ENCODE assay signal across 23 mouse cellular contexts in the genomic region with DNA sequence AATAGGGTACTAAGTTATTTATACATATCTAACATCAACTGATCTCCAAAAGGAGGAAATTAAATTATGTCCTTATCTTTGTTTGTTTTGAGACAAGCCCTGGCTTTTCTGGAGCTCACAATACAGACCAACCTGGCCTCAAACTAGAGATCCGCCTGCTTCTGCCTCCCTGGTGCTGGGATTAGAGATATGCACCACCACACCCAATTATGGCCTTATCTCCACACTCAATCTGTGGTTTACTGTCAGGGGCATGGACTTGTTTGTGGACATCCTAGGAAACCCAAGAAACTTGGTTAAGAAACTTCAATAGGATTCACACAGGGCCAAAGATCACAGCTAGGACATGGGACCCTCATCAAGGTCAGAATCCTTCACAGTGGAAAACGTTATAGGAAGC. TPM values are rescaled to one million over a fixed set of nuclear protein-coding genes. Genes with fewer than 3 reads are reported as not detected.
DNase-seq lines count a peak whose midpoint lies in the region; ATAC-seq and TF ChIP-seq lines count a peak whose summit lies in the region.
"Had no signal": no experiment of that assay in that cellular context is flagged by ENCODE, and none has a peak within 500 bp of the region (broad histone marks: within the 10 kb centered on the region; RNA-seq: fewer than 3 reads in every experiment).

No protein-coding gene starts in this region.

- no peak overlapping the region for H3K4me3 ChIP-seq in liver, embryonic 14.5 days (ENCODE audit: insufficient read depth in 1 of 2, low read depth in 2 of 2, low read length in 2 of 2)
- H3K4me3 ChIP-seq in intestine, embryonic 15.5 days (replicated peaks) = no peak overlapping the region
- H3K4me3 ChIP-seq: embryonic facial prominence, embryonic 15.5 days; forebrain, embryonic 12.5 days; heart, embryonic 12.5 days; hindbrain, embryonic 10.5 days had no signal

- H3K9ac ChIP-seq in liver, embryonic 14.5 days (replicated peaks) = no peak overlapping the region
- no peak overlapping the region for H3K9ac ChIP-seq in intestine, embryonic 15.5 days
- H3K9ac ChIP-seq: embryonic facial prominence, embryonic 15.5 days; forebrain, embryonic 12.5 days; heart, embryonic 12.5 days; hindbrain, embryonic 14.5 days had no signal

- no peak for TF ChIP-seq CTCF in liver, embryonic 14.5 days (IDR thresholded peaks at IDR 0.05; ENCODE audit: low read depth)

- 59% methylated on average over 2 of the region's 2 CpGs for WGBS in liver, embryonic 14.5 days (ENCODE audit: insufficient replicate concordance)
- WGBS in intestine, embryonic 15.5 days = 83% methylated on average over 2 of the region's 2 CpGs

- peaks cover 23 to 37% of the 10 kb centered on the region in 2 experiments for H3K4me1 ChIP-seq in liver, embryonic 14.5 days (replicated peaks; ENCODE audit: control insufficient read depth in 2 of 2, insufficient read depth in 2 of 2, low read length in 1 of 2)
- H3K4me1 ChIP-seq in intestine, embryonic 15.5 days (replicated peaks) = no peaks in the 10 kb centered on the region
- H3K4me1 ChIP-seq: embryonic facial prominence, embryonic 15.5 days; forebrain, embryonic 12.5 days; hindbrain, embryonic 10.5 days had no signal

- no peaks in the 10 kb centered on the region for H3K9me3 ChIP-seq in liver, embryonic 14.5 days (ENCODE audit: control insufficient read depth, low read length)
- no peaks in the 10 kb centered on the region for H3K9me3 ChIP-seq in intestine, embryonic 15.5 days
- H3K9me3 ChIP-seq: embryonic facial prominence, embryonic 15.5 days; forebrain, embryonic 12.5 days; heart, embryonic 12.5 days; hindbrain, embryonic 10.5 days had no signal

- H3K27ac ChIP-seq in liver, embryonic 14.5 days = 0 out of 2 replicates have a peak overlapping the region, but pooled peaks have one; percentile 9
- no peak overlapping the region for H3K27ac ChIP-seq in intestine, embryonic 15.5 days
- H3K27ac ChIP-seq: embryonic facial prominence, embryonic 15.5 days; forebrain, embryonic 12.5 days; hindbrain, embryonic 10.5 days; hindbrain, embryonic 14.5 days had no signal

- H3K36me3 ChIP-seq in liver, embryonic 14.5 days (replicated peaks; ENCODE audit: control insufficient read depth, insufficient read depth, low read depth) = no peaks in the 10 kb centered on the region
- no peaks in the 10 kb centered on the region for H3K36me3 ChIP-seq in intestine, embryonic 15.5 days
- H3K36me3 ChIP-seq: embryonic facial prominence, embryonic 15.5 days; forebrain, embryonic 12.5 days; heart, embryonic 12.5 days; hindbrain, embryonic 10.5 days had no signal

- TF ChIP-seq EP300 in liver, embryonic 14.5 days (IDR thresholded peaks at IDR 0.05; ENCODE audit: low read depth) = peak; percentile 85

- peak; percentile 50 for ATAC-seq in erythroid progenitor cell, adult 5-6 weeks (replicated peaks; ENCODE audit: low FRiP score, poor library complexity, severe bottlenecking)
- peak; percentile 26; the same call in 1 of the 2 replicates for ATAC-seq in liver, embryonic 14.5 days (ENCODE audit: insufficient read depth)
- ATAC-seq in intestine, embryonic 15.5 days = no peak
- ATAC-seq: activated CD4-positive, CD25-positive, alpha-beta regulatory T cell, adult 4 months; Patski had no signal

- DNase-seq in retina, embryonic 14.5 days (ENCODE audit: low spot score) = peak; percentile 0
- DNase-seq in retina, postnatal 1 day = no peak
- peak; percentile 57 to 70 (median 61) for DNase-seq in liver, embryonic 14.5 days (ENCODE audit: low read depth in 3 of 3, low spot score in 3 of 3)
- DNase-seq in frontal cortex, postnatal 10 days (ENCODE audit: low spot score in 2 of 2) = no peak

- H3K4me2 ChIP-seq in liver, embryonic 14.5 days (ENCODE audit: low read depth) = peak overlapping the region; percentile 6
- H3K4me2 ChIP-seq in intestine, embryonic 15.5 days (replicated peaks) = no peak overlapping the region
- H3K4me2 ChIP-seq: embryonic facial prominence, embryonic 15.5 days; forebrain, embryonic 12.5 days; heart, embryonic 12.5 days; hindbrain, embryonic 14.5 days had no signal

- H3K27me3 ChIP-seq in liver, embryonic 14.5 days (ENCODE audit: control insufficient read depth, insufficient read depth, low read length) = no peaks in the 10 kb centered on the region
- no peaks in the 10 kb centered on the region for H3K27me3 ChIP-seq in intestine, embryonic 15.5 days (replicated peaks)
- H3K27me3 ChIP-seq: embryonic facial prominence, embryonic 15.5 days; forebrain, embryonic 12.5 days had no signal

RNA-seq across cellular contexts. Expression of gene Fam205c, which starts 3.6 kb away (rescaled TPM):
- total RNA-seq in erythroid progenitor cell, adult 5-6 weeks (2015; ENCODE audit: low replicate concordance) = not detected in 2 replicates
- total RNA-seq in erythroid progenitor cell, adult 5-6 weeks (2017; ENCODE audit: low replicate concordance) = not detected in 2 replicates
- polyA plus RNA-seq in liver, embryonic 14.5 days (2012; rRNA removed) = 0.06 and 0.07 TPM in 2 replicates
- polyA plus RNA-seq in liver, embryonic 14.5 days (2014; fragmentation: Nextera tagmentation; extraction: Ambion mirVana) = 0.15 and 0.30 TPM in 2 replicates
- polyA plus RNA-seq in intestine, embryonic 15.5 days (2015; fragmentation: Nextera tagmentation; extraction: Ambion mirVana) = 0.30 and 0.60 TPM in 2 replicates
- total RNA-seq: adrenal gland, postnatal 25 days; CH12.LX; common myeloid progenitor, adult 5-6 weeks had no signal
- polyA plus RNA-seq: activated CD4-positive, CD25-positive, alpha-beta regulatory T cell, adult 4 months; adrenal gland, adult 2 months; embryonic facial prominence, embryonic 11.5 days; Patski had no signal

RNA-seq across cellular contexts. Expression of gene Gm12394, which starts 21.1 kb away (rescaled TPM):
- total RNA-seq in erythroid progenitor cell, adult 5-6 weeks (2015; ENCODE audit: low replicate concordance) = not detected in 2 replicates
- total RNA-seq in erythroid progenitor cell, adult 5-6 weeks (2017; ENCODE audit: low replicate concordance) = not detected in 2 replicates
- polyA plus RNA-seq in liver, embryonic 14.5 days (2012; rRNA removed) = 0.01 TPM in 1 of 2 replicates, not detected in the other
- 0.05 TPM in 1 of 2 replicates, not detected in the other for polyA plus RNA-seq in liver, embryonic 14.5 days (2014; fragmentation: Nextera tagmentation; extraction: Ambion mirVana)
- polyA plus RNA-seq in intestine, embryonic 15.5 days (2015; fragmentation: Nextera tagmentation; extraction: Ambion mirVana) = 0.09 and 0.10 TPM in 2 replicates
- total RNA-seq: CH12.LX; common myeloid progenitor, adult 5-6 weeks; gastrocnemius, postnatal 14 days; heart, adult 8-10 months; heart, postnatal 25 days had no signal
- polyA plus RNA-seq: activated CD4-positive, CD25-positive, alpha-beta regulatory T cell, adult 4 months; adrenal gland, adult 2 months; hindbrain, embryonic 10.5 days; Patski had no signal

RNA-seq across cellular contexts. Expression of gene Fam205a1, which starts 24.0 kb away (rescaled TPM):
- total RNA-seq in erythroid progenitor cell, adult 5-6 weeks (2015; ENCODE audit: low replicate concordance) = 0.36 and 0.84 TPM in 2 replicates
- not detected in 2 replicates for total RNA-seq in erythroid progenitor cell, adult 5-6 weeks (2017; ENCODE audit: low replicate concordance)
- 0.21 and 0.22 TPM in 2 replicates for polyA plus RNA-seq in liver, embryonic 14.5 days (2012; rRNA removed)
- polyA plus RNA-seq in liver, embryonic 14.5 days (2014; fragmentation: Nextera tagmentation; extraction: Ambion mirVana) = 0.04 and 0.28 TPM in 2 replicates
- not detected in 2 replicates for polyA plus RNA-seq in intestine, embryonic 15.5 days (2015; fragmentation: Nextera tagmentation; extraction: Ambion mirVana)
- total RNA-seq: adrenal gland, adult 2 months; adrenal gland, postnatal 25 days; CH12.LX; common myeloid progenitor, adult 5-6 weeks; gastrocnemius, adult 18-20 months; gastrocnemius, postnatal 14 days; heart, adult 8-10 months; heart, postnatal 25 days had no signal
- polyA plus RNA-seq: activated CD4-positive, CD25-positive, alpha-beta regulatory T cell, adult 4 months; adrenal gland, adult 2 months; embryonic facial prominence, embryonic 11.5 days; embryonic facial prominence, embryonic 15.5 days; forebrain, embryonic 12.5 days; heart, embryonic 16.5 days; hindbrain, embryonic 10.5 days; Patski had no signal

RNA-seq across cellular contexts. Expression of gene Phf24, which starts 38.8 kb away (rescaled TPM):
- total RNA-seq in erythroid progenitor cell, adult 5-6 weeks (2015; ENCODE audit: low replicate concordance) = not detected in 2 replicates
- total RNA-seq in erythroid progenitor cell, adult 5-6 weeks (2017; ENCODE audit: low replicate concordance) = under 0.01 TPM in 1 of 2 replicates, not detected in the other
- 0.12 and 0.16 TPM in 2 replicates for polyA plus RNA-seq in liver, embryonic 14.5 days (2012; rRNA removed)
- 0.08 and 0.14 TPM in 2 replicates for polyA plus RNA-seq in liver, embryonic 14.5 days (2014; fragmentation: Nextera tagmentation; extraction: Ambion mirVana)
- polyA plus RNA-seq in intestine, embryonic 15.5 days (2015; fragmentation: Nextera tagmentation; extraction: Ambion mirVana) = 0.82 and 1.6 TPM in 2 replicates
- total RNA-seq: CH12.LX had no signal
- polyA plus RNA-seq: Patski had no signal

Comparison
In these comparisons a context has a peak if more than half of its experiments do, and no peak if none do; other contexts are left out.
1. DNase-seq: peak in retina, embryonic 14.5 days (single experiment) and liver, embryonic 14.5 days (3 of 3); none in retina, postnatal 1 day (single experiment) and frontal cortex, postnatal 10 days (0 of 2).